Mouse (Mus musculus): ENCODE data around the gene Arhgdia.

- TF ChIP-seq CTCF (IDR thresholded peaks at IDR 0.05; ENCODE audit: low read depth, low read length), result no peak
- no peak for TF ChIP-seq EP300 (IDR thresholded peaks at IDR 0.05; ENCODE audit: insufficient read depth, low read depth, low read length)
Observed at GRCm38 (mm10) chr11:120615606-120616203, 34.3 kb upstream of the Arhgdia start.
